Mouse (Mus musculus) G1E (cell line): ENCODE measurements around the gene Nol3.

Experiments
- CTCF ChIP-seq: IDR thresholded peaks from 2 replicates; pipeline ENCODE4 v1.5.1; 2012; ENCODE audit warnings: low read depth, low read length, inconsistent platforms, mixed read lengths
- GATA1 ChIP-seq: IDR thresholded peaks from 2 replicates; pipeline ENCODE4 v1.6.1; 2012; ENCODE audit warnings: borderline replicate concordance, low read length, inconsistent platforms, mixed read lengths

DNA sequence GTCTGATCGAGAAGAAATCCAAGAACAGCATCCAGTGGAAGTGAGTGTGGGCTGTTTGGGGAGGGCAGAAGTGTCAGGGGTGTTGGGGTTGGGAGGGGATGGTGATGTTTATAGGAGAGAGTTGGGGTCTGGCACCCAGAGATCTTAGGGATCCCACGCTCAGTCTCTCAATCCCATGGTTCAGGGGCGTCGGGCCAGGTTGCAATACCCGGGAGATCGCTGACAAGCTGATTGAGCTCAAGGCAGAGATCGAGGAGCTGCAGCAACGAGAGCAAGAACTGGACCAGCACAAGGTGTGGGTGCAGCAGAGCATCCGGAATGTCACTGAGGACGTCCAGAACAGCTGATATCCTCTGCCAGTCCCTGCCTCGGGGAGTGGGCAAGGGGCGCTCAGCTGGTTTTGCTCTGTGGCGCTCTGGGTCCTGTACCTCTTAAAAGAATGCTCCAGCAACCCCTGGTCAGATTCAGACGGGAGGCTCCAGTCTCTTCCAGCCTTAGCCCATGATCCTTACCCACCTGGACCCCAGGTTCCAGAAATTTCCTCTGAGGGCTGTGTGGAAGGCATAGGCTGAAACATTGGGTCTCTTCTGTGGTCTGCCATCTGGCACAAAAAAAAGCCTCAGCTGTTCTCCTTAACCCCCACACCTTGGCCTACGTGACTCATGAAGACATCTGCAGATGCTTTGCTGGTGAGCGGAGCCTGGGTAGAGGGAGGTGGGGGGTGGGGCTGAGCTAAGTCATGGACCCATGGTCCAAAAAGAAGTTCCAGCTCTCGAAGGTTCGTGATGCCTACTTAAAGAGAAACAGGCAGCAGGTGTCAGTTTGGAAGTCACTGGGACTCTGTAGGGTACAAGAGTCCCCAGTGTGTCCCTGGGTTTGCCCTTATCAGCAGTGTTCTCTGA, 22.7 kb downstream of the Nol3 start:
- TF ChIP-seq CTCF (no peak), GATA1 (no peak)
